Mouse (Mus musculus): ENCODE measurements around the gene Kcnk7.

Gene Kcnk7

DNA sequence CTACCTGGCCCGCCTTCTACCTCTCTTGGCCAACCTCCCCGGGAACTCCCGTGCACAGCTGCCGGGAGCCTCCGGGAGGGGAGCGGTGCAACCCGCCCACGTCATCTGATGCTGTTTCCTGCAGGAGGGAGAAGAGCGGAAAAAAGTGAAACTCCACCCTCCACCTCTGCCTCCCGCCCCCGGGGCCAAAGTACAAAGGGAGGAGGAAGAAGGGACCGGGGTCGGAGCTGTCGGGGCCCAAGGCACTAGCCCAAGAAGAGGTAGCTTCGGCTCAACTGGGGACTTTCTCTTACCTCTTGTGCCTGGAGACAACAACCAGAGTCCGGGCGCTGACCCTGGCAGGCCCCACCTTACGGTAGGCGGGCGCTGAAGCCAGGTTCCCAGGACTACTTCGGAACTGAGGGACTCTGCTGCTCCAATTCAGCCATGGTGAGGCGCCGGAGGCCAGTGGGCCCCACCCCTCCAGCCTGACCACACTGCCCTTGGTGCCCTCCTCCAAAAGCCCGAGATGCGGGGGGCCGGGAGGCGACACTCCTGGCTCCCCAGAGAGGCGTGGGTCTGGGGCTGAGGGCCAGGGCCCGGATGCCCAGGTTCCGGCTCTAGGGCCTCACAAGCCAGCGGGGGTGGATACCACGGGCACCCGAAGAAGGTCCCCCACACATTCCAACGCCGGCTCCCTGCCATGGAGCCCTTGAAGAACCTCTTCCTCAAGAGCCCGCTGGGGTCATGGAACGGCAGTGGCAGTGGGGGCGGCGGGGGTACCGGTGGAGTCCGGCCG, 14.4 kb upstream of the Kcnk7 start:
- DNase-seq (ENCODE audit: extremely low spot score, low spot score), result peak; percentile 74

DNA sequence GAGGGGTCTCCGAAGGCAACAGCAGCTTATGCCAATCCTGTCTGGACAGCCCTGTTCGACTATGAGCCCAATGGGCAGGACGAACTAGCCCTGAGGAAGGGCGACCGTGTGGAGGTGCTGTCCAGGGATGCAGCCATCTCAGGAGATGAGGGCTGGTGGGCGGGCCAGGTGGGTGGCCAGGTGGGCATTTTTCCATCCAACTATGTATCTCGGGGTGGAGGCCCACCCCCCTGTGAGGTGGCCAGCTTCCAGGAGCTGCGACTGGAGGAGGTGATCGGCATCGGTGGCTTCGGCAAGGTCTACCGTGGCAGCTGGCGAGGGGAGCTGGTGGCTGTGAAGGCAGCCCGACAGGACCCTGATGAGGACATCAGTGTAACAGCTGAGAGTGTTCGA, 13.8 kb upstream of the Kcnk7 start:
- DNase-seq (ENCODE audit: extremely low spot score, low spot score), result no peak

DNA sequence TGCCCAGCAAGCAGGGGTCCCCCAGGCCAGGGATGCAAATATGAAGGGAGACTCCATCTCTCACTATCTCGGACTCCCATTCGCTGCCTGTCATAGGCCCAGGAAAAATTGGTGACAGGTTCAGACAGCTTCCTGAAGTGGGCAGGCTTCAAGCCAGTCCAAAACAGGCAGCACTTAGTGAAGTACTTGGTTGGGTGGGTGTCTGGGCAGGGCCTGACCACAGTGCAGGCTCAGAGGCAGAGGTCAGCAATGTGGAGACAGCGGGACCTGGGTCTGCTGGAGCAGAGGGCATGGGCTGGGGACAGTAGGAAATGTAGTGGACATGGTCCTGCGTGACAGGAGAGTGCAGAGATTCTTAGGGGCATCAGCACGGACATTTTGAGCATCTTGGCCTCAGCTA, 12.6 kb upstream of the Kcnk7 start:
- DNase-seq (ENCODE audit: extremely low spot score, low spot score), result no peak

DNA sequence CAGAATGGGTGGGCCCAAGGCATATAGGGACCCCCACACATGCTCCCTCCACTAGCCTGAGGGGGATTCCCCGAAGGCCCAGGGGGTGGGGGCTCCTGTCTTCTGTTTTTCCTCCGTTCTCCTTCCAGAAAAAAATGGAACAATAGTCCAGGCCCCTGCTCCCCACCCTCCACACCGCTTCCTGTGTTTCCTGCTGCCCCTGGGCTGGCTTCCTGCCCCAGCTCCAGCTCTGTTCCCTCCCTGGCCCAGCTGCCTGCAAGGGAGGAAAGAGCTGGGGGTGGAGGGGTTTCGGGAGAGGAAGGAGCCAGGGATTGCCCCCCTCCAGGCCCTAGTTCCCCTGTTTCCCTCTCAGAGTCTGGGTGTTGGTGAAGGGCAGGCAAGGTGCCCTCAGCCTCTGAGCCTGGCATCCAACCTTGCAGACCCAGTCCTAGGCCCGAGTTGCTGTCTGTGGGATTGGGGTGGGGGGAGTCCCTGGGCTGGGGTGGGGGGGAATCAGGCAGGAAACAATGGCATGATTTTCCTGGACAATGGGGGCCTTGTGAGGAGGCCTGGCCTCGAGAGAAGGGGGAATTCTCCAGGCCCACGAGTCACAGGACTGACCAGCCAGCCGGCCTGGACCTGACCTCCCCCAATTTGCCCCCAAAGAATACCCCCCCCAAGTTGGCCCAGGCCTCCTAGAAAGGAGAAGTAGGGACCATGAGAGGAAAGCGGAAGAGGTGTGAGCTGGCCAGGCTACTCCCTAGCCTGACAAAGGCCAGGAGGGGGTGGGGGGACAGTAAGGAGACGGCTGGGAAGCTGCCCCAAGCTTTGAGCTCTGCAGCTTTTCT, 11.9 kb upstream of the Kcnk7 start:
- no peak for DNase-seq (ENCODE audit: extremely low spot score, low spot score)

DNA sequence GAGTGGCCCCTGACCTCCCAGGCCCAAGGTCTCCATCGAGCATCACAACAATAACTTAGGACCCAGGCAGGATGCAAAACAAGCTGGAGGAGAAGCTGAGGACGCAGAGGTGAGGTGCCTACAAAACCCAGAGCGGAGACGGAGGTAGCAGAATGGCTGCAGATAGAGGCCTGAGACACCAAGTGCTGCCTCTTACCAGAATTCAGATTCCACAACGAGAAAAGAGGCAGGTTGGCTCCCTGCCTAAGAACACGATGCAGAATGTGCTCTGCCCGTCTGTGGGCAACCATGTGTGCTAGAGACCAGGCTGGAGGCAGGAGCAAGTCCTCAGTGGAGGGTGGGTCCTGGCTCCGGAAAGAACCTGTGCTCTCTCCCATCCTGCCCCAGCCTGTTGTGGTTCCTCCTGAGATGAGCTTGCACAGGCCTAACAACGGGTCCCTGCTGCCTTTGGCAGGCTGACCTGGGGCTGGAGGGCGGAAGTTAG, 11.2 kb upstream of the Kcnk7 start:
- DNase-seq (ENCODE audit: extremely low spot score, low spot score), result no peak

DNA sequence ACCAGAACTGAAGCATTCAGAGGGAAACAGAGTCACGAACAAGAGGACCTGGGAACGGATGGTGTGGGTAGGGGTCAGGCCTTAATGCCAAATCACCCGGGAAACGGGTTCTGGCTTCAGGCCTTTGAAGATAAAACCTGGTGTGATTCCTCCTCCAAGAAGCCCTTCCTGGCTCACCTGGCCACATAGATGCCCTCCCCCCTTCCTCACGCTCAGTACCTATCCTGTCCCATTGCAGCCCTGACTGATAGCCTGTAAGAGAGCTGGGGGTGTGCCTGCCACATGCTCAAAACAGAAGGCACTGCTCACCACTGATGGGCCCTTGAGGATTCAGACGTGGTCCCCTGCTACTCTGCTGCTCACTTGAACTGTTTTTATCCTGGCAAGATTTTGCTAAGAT, 10.4 kb upstream of the Kcnk7 start:
- no peak for DNase-seq (ENCODE audit: extremely low spot score, low spot score)

DNA sequence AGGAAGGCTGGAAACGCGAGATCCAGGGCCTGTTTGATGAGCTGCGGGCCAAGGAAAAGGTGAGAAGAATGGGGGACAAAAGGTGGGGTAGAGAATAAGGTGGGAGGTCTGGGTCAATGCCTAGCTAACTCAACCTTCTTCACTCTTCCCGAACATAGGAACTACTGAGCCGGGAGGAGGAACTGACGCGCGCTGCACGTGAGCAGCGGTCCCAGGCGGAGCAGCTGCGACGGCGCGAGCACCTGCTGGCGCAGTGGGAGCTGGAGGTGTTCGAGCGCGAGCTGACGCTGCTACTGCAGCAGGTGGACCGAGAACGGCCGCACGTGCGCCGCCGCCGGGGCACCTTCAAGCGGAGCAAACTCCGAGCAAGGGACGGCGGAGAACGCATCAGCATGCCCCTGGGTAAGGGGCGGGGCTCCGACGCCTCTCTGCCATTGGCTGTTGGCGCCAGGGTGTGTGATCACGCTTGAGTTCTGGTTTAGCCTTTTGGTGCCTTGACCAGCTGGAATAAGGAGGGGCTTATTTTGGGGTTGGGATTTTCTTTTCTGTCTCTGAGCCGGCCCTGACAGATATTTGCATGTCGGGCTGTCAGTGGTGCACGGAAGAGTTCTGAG, 8.2 kb upstream of the Kcnk7 start:
- peak; percentile 55 for DNase-seq (ENCODE audit: extremely low spot score, low spot score)

DNA sequence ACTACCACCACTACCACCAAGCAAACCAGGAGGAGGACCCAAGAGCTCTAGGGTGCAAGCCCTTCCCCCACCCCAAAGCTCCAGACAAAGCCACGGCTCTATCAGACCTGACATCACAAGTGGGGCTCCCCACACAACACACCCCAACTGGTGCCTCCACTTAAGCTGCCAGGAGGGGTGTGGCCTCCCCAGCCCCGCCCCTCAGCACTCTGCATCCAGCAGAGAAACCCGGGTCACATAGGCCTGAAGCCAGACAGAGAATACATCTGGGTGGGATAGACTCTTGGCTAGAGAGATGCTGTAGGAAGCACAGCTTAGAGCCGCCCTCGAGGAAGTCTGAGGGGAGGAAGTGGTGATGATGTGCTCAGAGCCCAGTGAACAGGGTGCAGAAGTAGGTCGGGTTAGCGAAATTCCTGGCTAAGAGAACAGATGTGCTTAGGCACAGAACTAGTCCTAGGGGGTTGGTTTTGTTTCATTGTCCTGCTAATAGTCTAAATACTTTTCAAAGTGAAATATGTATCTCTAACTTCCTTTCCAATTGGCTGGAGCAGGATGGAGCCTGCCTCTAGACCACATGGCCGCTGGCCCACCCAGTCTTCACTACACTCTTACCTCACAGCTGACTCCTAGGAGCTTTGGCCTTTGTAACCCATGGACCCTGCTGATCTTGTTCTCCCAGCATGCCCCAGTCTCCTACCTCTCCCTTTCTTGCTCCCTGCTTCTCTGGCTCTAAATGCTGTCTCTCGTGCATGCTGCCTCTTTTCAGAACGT, 819 bp downstream of the Kcnk7 start:
- no peak for DNase-seq (ENCODE audit: extremely low spot score, low spot score)

DNA sequence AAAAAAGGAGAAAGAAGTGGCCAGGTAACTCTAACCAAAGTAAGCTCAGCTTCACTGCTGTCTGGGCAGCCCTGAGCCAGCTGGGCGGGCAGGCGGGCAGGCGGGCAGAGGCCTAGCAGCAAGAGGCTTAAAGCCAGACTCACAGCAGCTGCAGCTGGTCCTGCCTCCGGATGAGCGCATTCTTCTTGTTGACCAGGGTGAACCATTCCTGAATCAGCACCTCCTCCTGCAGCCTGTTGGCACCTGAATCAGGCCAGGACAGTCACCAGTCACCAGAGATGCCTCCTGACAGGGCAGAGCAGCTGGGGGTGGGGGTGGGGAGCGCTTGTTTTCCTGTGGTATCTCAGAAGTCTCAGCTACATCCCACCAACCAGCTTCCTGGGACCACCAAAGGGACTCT, 5.9 kb downstream of the Kcnk7 start:
- no peak for DNase-seq (ENCODE audit: extremely low spot score, low spot score)

DNA sequence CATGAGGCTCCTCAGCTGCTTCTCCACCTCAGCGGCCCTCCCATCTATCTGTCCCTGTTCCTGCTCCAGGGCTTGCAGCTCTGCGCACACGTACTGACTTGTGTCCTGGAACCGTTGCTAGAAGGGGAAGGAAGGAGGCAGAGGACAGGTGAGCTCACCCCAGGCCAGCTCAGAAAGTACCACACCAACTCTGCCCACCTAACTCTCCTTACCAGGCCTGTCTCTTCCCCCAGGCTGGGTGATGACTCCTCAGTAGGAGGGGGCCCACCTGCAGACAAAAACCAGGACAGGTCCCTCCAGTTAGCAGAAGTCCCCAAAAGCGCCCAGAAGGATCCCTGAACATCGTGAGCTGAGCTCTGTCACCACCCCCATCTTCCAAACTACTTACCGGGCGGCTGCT, 6.4 kb downstream of the Kcnk7 start:
- no peak for DNase-seq (ENCODE audit: extremely low spot score, low spot score)

DNA sequence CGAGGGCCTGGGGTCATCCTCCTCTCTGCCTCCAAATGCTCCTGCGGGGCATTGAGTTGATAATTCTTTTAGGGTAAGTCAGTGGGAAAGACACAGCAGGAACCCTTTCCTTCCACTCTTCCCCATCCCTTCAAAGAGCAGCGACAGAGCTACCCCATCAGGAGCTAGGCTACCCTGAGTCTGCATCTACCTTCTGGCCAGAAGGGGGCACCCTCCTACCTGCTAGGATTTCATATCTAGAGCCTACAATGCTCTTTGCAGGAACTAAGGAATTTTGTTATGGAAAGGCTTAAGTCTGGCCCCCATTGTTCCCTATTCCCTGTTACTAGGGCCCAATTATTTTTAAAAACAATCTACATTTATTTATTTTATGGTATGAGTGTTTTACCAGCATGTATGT, 7.1 kb downstream of the Kcnk7 start:
- DNase-seq (ENCODE audit: extremely low spot score, low spot score), result peak; percentile 53

DNA sequence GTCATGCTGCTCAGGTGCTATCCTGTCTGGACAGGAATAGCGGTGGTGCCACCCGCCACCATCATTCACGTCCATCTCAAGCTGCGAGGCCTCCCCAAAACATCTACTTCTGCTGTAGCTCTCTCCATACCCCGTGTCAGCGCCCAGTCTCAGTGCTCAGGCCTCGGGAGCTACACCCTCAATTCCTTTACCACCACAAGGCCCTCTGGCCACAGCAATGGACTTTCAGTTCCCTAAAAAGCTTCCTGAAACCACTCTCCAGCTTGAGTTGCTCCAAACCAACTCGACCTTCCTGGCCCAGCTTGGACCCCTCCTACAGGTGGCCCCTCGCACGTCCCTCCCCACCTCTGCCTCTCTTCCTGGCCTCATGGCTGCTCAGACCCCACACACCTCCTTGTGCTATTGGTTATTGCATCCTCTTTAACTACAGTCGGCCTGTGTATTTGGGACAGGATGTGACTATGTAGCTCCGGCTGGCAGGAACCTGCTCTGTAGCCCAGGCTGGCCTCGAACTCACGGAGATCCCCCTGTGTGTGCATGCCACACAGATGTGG, 7.8 kb downstream of the Kcnk7 start:
- no peak for DNase-seq (ENCODE audit: extremely low spot score, low spot score)

DNA sequence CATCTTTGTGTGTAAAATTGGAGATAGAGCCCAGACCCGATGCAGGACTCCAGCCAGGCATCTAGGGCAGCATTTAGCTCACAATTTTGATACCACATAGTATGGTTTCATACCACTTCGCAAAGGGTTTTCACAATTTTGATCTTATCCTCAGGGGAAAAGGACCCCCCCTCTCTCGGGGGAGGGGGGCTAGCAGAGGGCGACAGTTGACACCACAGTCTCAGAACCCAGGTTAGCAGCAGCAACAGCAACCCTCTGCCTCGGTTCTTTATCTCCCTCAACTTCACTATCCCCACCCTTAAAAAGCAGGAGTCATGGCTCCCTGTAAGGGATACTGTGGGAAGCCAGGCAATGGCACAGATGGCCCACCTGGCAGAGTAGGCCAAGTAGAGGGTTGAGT, 9.1 kb downstream of the Kcnk7 start:
- DNase-seq (ENCODE audit: extremely low spot score, low spot score), result no peak

DNA sequence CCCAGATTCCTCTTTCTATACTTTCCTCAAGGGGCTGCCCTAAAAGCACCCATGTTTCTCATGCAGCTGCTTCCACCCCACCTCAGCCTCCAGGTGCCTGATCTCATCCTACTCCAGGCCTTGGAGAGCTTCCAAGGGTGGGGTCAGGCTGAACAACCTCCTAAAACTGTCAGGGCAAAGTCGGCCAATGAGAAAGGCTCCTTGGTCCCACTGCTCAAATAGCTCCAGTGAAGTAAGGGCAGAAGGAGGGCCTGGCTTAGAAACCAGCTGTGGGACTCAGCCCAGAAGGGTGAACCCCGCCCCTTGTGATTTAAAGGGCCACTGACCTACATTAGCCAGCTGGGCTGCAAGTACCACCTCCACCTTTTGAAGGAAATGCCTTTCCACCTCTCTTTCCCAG, 9.6 kb downstream of the Kcnk7 start:
- no peak for DNase-seq (ENCODE audit: extremely low spot score, low spot score)

DNA sequence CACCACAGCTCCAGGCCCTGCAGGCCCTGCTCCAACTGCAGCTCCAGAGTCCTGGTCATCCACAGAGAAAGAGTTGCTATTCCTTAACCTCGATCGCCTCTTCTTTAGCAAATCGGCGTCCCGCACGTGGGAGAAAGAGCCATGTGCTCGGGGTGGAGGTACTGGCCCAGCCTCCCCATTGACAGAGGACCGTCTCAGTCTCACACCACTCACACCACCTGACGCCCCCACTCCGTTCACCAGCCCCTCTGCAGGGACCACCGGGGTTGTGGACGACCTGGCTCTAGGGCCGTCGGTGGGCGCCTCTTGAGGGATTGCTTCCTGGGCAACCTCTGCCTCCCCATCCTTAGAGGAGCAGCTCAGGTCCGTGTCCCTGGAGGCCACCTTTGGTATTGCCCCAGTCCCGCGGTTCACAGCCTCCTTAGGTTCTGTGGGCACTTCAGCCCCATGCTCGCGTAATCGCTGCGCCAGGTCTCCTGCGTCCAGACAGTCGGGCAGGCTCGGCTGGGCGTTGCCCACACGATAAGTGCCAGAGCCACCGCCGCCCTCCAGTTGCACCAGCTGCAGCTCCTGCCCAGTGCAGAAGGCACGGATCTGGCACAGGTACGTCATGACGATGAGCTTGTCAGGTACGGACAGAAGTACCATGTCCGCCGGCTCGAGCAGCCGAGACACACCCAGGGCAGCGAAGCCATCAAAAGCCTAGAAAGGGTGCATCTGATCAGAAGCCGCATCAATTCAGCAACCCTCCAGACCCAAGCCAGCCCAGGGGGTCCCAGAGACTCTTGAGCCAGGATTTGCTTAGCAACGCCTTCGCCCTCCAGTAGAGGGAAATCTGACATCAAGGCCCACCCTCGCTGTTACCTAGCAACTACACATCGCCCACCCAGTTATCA, 11.9 kb downstream of the Kcnk7 start:
- DNase-seq (ENCODE audit: extremely low spot score, low spot score), result peak; percentile 43

DNA sequence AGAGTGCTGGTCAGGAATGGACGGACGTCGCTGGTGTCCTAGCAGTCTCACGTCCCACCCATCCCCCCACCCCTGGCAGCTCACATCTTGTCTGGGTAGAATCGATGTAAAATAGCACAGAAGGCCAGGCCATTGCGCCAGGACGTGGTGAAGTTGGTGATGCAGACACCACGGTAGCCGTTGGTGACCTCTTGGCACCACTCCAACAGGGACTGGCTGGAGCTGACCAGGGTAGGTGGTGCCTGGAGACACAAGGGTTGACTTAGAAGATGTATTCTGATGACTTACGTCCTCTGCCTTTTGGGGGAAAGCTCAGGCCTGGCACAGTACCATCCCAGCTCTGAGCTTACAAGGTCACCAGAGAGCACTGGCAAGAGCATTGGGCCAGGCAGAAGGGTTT, 12.8 kb downstream of the Kcnk7 start:
- DNase-seq (ENCODE audit: extremely low spot score, low spot score), result no peak

DNA sequence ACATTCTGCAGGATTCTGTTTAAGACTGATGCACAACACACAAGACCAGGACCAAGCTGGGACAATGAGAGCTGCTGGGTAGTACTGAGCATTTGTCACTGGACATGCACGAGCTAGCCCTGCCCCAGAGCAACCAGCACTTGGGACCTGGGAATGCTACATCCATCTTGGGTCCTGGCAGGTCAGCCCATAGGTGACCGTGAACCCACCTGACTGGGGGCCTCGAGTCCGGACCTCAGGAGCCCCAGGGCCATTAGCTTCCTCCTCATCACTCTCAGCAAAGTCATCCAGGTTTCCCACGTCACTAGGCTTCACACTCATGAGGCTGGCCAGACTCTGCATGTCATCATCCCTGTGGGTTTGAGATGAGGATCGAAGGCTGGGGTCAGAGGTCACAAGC, 17.1 kb downstream of the Kcnk7 start:
- DNase-seq (ENCODE audit: extremely low spot score, low spot score), result no peak

DNA sequence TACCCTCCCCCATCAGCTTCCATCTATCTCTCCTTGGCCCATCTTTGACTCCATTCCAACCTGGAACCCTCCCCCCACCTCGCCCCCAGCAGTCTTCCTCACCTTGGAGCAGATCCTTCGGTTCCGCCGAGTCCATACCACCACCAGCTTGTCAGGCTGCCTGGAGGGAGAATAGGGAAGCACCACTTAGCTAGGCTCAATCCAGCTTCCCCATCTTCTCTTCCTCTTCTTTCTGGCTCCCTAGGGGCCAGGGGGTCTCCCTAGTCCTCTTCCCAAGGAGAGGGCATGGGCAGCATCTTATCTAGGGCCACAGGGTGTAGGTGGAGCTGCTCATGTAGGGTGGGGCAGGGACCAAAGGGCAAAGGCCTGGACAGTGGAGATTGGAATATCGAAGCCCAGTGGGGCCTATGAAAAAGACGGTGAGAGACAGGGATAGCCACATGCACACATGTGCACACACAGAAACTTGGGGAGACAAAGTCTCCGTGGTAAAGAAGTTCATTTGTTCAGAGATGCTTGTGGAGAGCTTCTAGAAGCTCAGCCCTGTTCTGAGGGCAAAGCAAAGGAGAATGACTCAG, 18.8 kb downstream of the Kcnk7 start:
- no peak for DNase-seq (ENCODE audit: extremely low spot score, low spot score)

DNA sequence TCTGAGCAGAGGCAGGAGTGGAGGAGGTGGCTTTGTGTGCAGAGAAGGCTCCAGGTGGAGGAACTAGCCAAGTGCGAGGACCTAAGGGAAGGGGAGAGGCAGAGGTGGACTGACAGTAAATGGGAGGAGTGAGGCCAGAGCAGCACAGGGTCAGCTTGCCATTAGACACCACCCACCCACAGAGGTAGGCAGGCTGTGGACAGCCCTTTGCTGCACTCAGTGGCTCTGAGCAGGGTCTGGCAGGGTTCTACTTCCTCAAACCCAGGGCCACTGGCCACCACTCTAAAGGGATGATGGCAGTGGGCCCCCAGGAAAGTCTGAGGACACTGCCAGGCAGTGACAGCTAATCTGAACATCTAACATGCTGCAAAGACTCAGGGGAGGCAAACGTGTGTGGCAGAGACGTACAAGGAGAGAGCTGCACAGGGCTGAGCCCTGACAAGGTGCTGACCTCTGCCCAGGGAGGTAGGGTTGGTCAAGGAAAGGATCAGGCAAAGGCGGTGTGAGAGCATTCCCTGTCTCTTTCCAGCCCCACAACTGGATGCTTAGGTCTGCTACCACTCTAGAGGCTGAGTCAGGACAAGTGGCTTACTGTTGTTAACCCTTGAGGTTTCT, 19.9 kb downstream of the Kcnk7 start:
- DNase-seq (ENCODE audit: extremely low spot score, low spot score), result no peak
